Mouse (Mus musculus) spleen, embryonic (tissue): ENCODE measurements around the gene Phldb2.

Experiments
- CTCF ChIA-PET: fragments of 350-600 bp; sonication (Branson Sonifier 250); formaldehyde crosslinking; loops from one replicate; lab custom pipeline; 2022; lab: Charles Lee

Gene Phldb2

DNA sequence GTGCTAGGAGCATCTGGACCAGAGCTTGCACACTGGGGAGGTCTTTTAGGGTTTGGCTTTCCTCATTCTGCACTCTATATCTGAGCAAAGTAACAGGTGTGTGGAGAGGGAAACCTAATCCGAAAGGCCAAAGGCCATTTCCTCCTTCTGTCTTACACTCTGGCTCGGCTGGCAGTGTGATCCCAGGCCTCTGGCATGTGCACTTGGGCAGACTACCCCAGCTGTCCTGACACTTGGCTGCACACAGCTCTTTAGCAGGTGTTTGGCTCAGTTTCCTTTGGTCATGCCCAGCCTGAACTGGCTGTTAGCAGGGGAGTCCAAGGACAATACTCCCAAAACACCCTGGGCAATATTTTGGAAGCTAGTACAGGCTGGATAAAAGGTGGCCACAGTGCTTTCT lies 156.6 kb downstream of the Phldb2 start:
- CTCF ChIA-PET, result no interaction called here

- CTCF ChIA-PET, result no interaction called here
Observed at GRCm38 (mm10) chr16:45795188-45795693, 158.2 kb downstream of the Phldb2 start.

DNA sequence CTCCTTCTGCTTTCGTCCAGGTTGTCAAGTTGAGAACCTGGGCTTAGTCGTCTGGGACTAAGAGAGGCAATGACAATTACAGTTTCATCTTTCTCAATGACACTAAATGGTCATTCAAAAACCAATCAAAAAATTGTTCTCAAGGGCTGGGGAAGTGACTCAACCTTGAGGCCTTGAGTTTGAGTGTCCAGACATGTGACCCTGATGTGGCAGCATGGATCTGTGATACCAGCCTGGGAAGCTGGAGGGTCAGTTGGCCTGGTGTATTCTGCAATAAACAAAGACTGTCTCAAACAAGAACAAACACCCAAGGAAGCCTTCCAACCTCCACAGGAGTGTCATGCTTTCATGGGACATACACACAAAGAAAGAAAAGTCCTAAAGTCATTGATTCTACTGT lies 160.6 kb downstream of the Phldb2 start:
- CTCF ChIA-PET, result no interaction called here

GRCm38 (mm10) chr16:45791286-45791685 lies 162.1 kb downstream of the Phldb2 start:
- CTCF ChIA-PET, result no interaction called here

- CTCF ChIA-PET, result no interaction called here
Observed at GRCm38 (mm10) chr16:45789311-45789710, 164.1 kb downstream of the Phldb2 start.

- CTCF ChIA-PET, result no interaction called here
Observed at GRCm38 (mm10) chr16:45787650-45788049, 165.7 kb downstream of the Phldb2 start.

DNA sequence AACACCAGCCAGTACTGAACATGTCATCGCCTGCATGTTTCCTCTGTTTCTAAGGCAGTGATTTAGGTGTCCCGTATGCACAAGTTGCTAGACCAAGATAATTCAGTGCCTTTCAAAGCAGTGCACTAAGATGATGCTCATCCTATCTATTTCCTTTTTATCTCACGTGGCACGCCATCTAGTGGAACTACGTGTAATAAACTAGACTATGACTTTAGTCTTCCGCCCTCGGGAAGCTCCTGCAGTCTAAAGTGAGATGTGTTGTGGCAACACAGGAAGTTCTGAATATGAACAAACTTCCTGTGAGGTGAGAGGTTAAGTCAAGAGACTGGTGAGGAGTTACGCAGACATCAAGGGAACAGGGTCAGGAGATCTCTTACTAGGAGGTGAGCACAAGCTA lies 166.8 kb downstream of the Phldb2 start:
- CTCF ChIA-PET, result no interaction called here

DNA sequence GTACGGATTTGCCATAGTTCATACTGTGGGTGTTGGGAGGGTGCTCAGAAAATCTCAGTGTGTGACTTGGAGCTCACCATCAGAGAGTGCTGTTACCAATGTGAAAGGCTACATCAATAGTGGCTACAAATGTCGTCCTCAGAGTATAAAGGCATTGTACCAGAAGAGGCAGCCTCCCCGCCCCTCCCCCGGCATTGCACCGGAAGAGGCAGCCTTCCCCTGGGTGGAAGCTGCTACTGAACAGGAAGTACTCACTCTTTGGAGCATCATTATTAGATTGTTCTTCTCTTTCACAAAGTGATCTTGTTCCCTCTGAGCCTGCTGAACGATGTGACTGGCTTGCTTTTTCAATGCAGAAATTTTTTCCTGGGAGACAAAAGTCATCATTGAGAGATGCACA lies 173.4 kb downstream of the Phldb2 start:
- CTCF ChIA-PET, result no interaction called here

DNA sequence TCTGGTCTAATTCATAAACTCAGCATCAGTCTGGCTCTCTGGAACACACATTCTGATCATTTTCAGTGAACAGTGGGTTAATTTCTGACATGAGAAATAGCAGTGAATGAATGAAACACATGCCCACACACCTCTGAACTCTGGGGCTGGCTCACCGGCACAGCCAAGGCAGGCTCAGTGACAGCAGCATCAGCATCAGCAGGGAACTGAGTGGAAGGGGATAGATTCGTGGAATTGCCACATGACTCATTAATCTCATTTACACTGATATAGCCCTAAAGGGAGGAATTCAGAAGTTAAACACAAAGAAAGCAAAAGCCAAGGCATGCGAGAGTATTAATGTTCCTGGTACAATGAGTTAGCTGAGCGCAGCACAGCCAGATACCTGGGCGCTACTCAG lies 178.6 kb downstream of the Phldb2 start:
- CTCF ChIA-PET, result no interaction called here

- CTCF ChIA-PET, result no interaction called here
Observed at GRCm38 (mm10) chr16:45770914-45771313, 182.5 kb downstream of the Phldb2 start.

- CTCF ChIA-PET, result no interaction called here
Observed at GRCm38 (mm10) chr16:45767853-45768640, 185.4 kb downstream of the Phldb2 start.

DNA sequence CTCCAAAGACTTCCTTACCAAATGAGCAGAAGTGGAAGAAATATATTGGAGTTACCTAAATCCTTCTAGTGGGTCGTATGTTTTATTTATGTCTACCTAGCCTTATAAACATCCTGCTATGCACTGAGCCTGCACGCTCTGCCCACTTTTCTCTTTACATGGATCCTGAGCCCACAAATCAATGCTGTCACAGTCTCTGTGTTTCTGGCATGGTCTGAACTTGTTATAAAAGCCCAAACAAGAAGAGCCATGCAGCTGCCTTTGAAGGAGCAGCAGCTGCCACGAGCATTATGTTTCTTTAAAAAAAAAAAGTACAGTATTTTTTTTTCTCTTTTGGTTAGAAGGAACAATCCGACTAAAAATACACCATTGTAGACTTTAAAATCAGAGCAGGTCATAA lies 186.0 kb downstream of the Phldb2 start:
- CTCF ChIA-PET, result no interaction called here

GRCm38 (mm10) chr16:45765801-45766494 lies 187.4 kb downstream of the Phldb2 start:
- CTCF ChIA-PET, result no interaction called here

DNA sequence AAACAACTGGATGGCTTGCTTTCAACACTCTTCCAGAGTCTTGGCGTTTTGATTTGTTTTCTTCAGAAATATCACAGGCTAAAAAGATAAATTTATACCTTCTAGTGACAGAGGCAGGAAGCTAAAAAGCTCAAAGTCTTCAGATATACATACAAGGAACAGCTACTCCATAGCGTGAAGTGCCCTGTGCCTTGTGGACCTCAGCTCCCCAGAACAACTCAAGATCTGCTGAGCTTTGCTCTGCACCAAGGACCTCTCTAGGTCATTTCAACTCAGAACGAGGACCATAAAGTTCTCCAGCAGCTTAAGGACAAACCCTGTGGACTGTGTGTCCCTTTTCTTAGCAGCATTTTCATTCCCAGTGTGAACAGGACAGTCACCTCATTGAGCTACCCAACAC lies 188.3 kb downstream of the Phldb2 start:
- CTCF ChIA-PET, result no interaction called here

DNA sequence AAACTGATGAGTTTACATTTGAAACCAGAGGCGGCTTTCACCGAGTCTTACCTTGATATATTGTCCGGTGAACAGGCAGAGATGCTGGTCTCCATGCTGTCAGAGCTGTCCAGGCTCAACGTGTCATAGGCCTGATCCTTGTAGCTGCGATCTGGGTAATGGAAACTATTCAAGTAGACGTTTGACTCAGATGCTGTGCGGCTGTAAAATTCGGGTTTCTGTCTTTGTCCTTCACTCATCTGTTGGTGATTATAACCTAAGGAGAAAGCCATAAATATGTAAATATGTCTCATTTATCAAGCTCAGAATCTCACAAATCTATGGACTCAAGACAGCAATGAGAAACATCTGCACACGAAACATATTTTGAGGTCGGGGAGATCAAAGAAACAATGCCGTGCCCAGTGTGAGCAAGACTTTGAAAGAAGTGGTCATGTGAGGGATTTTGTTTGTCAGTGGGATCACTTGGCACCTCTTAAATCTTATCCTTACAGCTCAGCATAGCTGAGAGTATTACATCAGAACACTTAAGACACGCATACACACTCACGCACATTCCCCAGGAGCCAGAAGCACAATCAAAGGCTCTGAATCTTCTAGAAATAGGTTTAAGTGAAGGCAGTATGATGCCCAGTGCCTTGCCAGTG lies 190.4 kb downstream of the Phldb2 start:
- CTCF ChIA-PET, result no interaction called here

- CTCF ChIA-PET, result no interaction called here
Observed at GRCm38 (mm10) chr16:45761425-45761824, 192.0 kb downstream of the Phldb2 start.

DNA sequence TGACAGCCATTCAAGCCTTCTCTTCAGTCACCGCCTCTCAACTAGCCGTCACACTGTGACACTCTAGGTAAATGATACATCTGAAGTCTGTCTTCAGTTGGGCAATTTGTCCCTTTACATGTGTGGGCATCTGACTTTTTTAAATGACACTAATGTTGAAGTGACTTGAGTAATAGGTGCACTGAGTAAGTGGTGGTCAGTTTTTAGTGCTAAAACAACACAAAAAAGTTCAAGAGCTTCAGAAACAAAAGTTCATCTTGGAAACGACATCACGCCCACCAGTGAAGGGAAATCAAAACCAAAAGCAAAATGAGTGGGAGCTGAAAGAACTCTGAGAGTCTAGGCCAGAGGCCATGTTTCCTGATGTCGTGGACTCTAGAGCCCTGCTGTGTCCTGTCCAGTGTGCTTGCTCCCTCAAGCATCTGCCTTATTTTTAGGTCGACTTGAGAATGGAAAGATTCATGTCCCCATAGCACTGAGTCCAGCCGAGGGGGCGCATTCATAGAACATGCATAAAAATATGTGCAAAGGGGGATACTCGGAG lies 194.6 kb downstream of the Phldb2 start:
- CTCF ChIA-PET, result interaction anchor here (1.1 kb wide), 1 partner anchor 209 kb away, joined by 8 read pairs; no protein-coding TSS in a partner anchor

- CTCF ChIA-PET, result interaction anchor here (0.9 kb wide), 1 partner anchor 212 kb away, joined by 3 read pairs; no protein-coding TSS in a partner anchor
Observed at GRCm38 (mm10) chr16:45757421-45758078, 195.8 kb downstream of the Phldb2 start.

- CTCF ChIA-PET, result interaction anchor here (0.9 kb wide), 1 partner anchor 213 kb away, joined by 3 read pairs; no protein-coding TSS in a partner anchor
Observed at GRCm38 (mm10) chr16:45756855-45757254, 196.5 kb downstream of the Phldb2 start.

- CTCF ChIA-PET, result no interaction called here
Observed at GRCm38 (mm10) chr16:45743591-45744144, 209.7 kb downstream of the Phldb2 start.
